Mouse (Mus musculus): ENCODE measurements around the gene Enho. TPM values are rescaled to one million over a fixed set of nuclear protein-coding genes. Genes with fewer than 3 reads are reported as not detected.

Enho gene
- polyA plus RNA-seq, 1 experiment from 2014 or later = 50.9 TPM

DNA sequence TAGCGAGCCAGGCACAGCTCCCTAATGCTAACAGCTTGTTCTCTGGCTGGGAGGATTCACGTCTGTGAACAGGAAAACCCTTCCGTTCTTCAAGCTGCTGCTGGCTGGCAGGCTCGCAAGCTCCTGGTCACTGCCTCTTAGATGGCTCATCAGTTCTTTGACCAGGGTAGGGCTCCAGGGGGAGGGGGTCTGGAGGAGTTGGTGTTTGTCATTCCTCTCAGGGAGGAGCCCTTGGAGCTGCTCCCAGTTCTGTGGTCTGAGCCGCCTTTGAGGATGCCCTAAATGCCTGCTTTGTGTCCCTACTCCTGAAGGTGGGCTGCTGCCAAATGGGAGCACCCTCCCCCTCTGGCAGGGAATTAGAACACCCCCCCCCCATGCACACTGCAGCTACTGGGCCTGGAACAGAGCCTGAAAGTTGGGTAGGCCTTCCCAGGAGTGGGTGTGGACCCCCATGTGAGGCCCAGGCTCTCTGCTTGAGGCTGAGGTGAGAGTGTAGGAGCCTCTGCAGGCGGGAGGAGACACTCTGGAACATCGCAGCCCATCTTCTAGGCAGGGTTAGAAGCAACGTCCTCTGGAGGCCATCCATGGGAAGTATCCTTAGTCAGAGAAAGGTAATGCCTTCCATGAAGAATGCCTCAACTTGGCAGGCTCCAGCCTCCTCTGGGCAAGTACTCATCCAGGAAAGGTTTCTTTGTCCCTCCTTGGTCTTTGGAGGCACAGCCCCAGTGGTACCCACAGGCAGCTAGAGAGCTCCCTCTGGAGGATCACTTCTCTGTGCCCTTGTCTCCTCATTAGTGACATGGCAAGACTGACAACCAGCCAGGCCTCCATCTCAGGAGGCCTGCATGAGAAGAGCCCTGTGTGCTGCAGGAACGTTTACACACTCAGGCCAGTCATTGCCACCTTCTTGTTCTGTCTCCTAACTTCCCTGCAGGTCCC, 24.2 kb downstream of the Enho start:
- DNase-seq (ENCODE audit: low spot score) = no peak
- no peaks in the 10 kb centered on the region for H3K36me3 ChIP-seq
- no peaks in the 10 kb centered on the region for H3K9me3 ChIP-seq
- 64% methylated on average over 9 of the region's 9 CpGs for WGBS
- H3K4me1 ChIP-seq (replicated peaks) = peaks cover 52% of the 10 kb centered on the region
- peaks cover 31% of the 10 kb centered on the region for H3K27me3 ChIP-seq (ENCODE audit: insufficient read depth, poor library complexity, severe bottlenecking)
- no peak overlapping the region for H3K4me3 ChIP-seq
- H3K27ac ChIP-seq = peak overlapping the region; percentile 29

- Histone ChIP-seq H3K27ac (no peak overlapping the region), H3K4me1 (replicated peaks) (peaks cover 55% of the 10 kb centered on the region), H3K4me3 (no peak overlapping the region), H3K36me3 (no peaks in the 10 kb centered on the region), H3K27me3 (ENCODE audit: insufficient read depth, poor library complexity, severe bottlenecking) (peaks cover 25% of the 10 kb centered on the region), H3K9me3 (no peaks in the 10 kb centered on the region)
- DNase-seq (ENCODE audit: low spot score) = peak; percentile 81
- 12% methylated on average over 7 of the region's 7 CpGs for WGBS
Observed at GRCm38 (mm10) chr4:41614156-41614555, 26.0 kb downstream of the Enho start.

- Histone ChIP-seq H3K27ac (peak overlapping the region; percentile 80), H3K4me3 (no peak overlapping the region), H3K36me3 (no peaks in the 10 kb centered on the region), H3K4me1 (replicated peaks) (peaks cover 50% of the 10 kb centered on the region), H3K9me3 (no peaks in the 10 kb centered on the region), H3K27me3 (ENCODE audit: insufficient read depth, poor library complexity, severe bottlenecking) (peaks cover 24% of the 10 kb centered on the region)
- WGBS = 38% methylated on average over 8 of the region's 8 CpGs
- DNase-seq (ENCODE audit: low spot score) = peak; percentile 46
Observed at GRCm38 (mm10) chr4:41612166-41612565, 28.0 kb downstream of the Enho start.

GRCm38 (mm10) chr4:41610594-41610980, 29.5 kb downstream of the Enho start:
- H3K27me3 ChIP-seq (ENCODE audit: insufficient read depth, poor library complexity, severe bottlenecking) = peaks cover 9% of the 10 kb centered on the region
- WGBS = 34% methylated on average over 6 of the region's 6 CpGs
- peaks cover 42% of the 10 kb centered on the region for H3K4me1 ChIP-seq (replicated peaks)
- H3K27ac ChIP-seq = peak overlapping the region; percentile 80
- DNase-seq (ENCODE audit: low spot score) = no peak
- H3K36me3 ChIP-seq = no peaks in the 10 kb centered on the region
- no peaks in the 10 kb centered on the region for H3K9me3 ChIP-seq
- H3K4me3 ChIP-seq = no peak overlapping the region

- 81% methylated on average over 10 of the region's 10 CpGs for WGBS
- no peak for DNase-seq (ENCODE audit: low spot score)
- H3K36me3 ChIP-seq = no peaks in the 10 kb centered on the region
- H3K9me3 ChIP-seq = no peaks in the 10 kb centered on the region
- peak overlapping the region; percentile 80; the same call in 1 of the 2 replicates for H3K27ac ChIP-seq
- peaks cover 3% of the 10 kb centered on the region; the same call in 1 of the 2 replicates for H3K27me3 ChIP-seq (ENCODE audit: insufficient read depth, poor library complexity, severe bottlenecking)
- H3K4me3 ChIP-seq = no peak overlapping the region
- peaks cover 44% of the 10 kb centered on the region for H3K4me1 ChIP-seq (replicated peaks)
Observed at GRCm38 (mm10) chr4:41609681-41610593, 30.2 kb downstream of the Enho start.

DNA sequence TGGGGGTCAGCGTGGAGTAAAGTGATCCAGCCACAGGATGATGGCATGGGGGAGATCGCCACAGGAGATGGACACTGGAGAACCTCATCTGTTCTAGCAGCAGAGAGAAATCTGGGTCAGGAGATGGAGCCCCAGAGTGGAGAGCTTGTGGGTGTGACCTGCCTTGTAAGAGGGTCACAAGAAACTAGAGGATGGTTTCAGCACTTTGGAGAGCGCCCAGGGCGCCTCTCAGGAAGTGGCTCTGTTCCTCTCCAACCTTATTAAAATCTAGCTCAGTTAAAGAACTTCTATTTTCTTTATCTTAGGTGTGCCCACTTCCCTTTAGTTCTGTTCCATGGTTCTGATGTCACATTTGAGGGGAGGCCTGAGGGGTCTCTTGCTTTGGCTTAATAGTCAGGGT, 33.3 kb downstream of the Enho start:
- Histone ChIP-seq H3K4me3 (no peak overlapping the region), H3K36me3 (no peaks in the 10 kb centered on the region), H3K4me1 (replicated peaks) (peaks cover 32% of the 10 kb centered on the region), H3K9me3 (no peaks in the 10 kb centered on the region), H3K27me3 (ENCODE audit: insufficient read depth, poor library complexity, severe bottlenecking) (peaks cover 13% of the 10 kb centered on the region), H3K27ac (no peak overlapping the region)
- WGBS = 36% methylated on average over 4 of the region's 4 CpGs
- DNase-seq (ENCODE audit: low spot score) = peak; percentile 58

- WGBS = 46% methylated on average over 8 of the region's 8 CpGs
- H3K27ac ChIP-seq = peak overlapping the region; percentile 50; the same call in 1 of the 2 replicates
- no peak overlapping the region for H3K4me3 ChIP-seq
- no peaks in the 10 kb centered on the region for H3K9me3 ChIP-seq
- peaks cover 13% of the 10 kb centered on the region for H3K27me3 ChIP-seq (ENCODE audit: insufficient read depth, poor library complexity, severe bottlenecking)
- peaks cover 15% of the 10 kb centered on the region for H3K4me1 ChIP-seq (replicated peaks)
- peak; percentile 33 for DNase-seq (ENCODE audit: low spot score)
- H3K36me3 ChIP-seq = no peaks in the 10 kb centered on the region
Observed at GRCm38 (mm10) chr4:41604476-41605396, 35.4 kb downstream of the Enho start.

DNA sequence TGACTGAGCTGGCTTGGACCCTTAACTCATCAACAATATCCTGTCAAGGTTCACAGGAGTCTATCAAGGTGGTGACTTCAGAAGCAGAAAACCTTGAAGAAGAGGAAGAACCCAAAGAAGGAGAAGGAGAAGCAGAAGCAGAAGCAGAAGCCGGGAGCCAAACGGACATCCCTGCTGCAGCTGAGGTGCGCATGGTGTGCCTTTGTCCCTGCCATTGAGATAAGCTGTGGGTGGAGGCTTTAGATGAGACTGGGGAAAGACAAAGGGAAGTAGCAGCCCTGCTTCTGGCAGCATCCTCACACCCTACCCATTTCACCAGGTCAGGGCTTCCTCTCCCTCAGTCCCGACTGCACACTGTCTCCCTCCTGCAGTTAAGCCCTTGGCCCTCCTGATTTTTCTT, 37.3 kb downstream of the Enho start:
- 0 out of 2 replicates have a peak overlapping the region, but pooled peaks have one; percentile 41 for H3K27ac ChIP-seq
- WGBS = 37% methylated on average over 4 of the region's 4 CpGs

More for the DNA sequence above, 37.3 kb downstream of the Enho start:
- DNase-seq (ENCODE audit: low spot score) = no peak
- H3K27me3 ChIP-seq (ENCODE audit: insufficient read depth, poor library complexity, severe bottlenecking) = peaks cover 11% of the 10 kb centered on the region
- H3K9me3 ChIP-seq = no peaks in the 10 kb centered on the region
- H3K36me3 ChIP-seq = no peaks in the 10 kb centered on the region
- H3K4me3 ChIP-seq = no peak overlapping the region
- H3K4me1 ChIP-seq (replicated peaks) = peaks cover 15% of the 10 kb centered on the region

Other genes with a start within 250 kb of the Enho start
- 13.7 and 14.6 TPM in 2 replicates for gene Kif24, start 175.4 kb downstream of the Enho start, polyA plus RNA-seq (2016; fragmentation: Nextera tagmentation; extraction: Ambion mirVana)
- gene Nudt2, start 175.2 kb downstream of the Enho start, polyA plus RNA-seq (2016; fragmentation: Nextera tagmentation; extraction: Ambion mirVana) = 57.6 and 73.0 TPM in 2 replicates
- gene AI464131, start 137.2 kb downstream of the Enho start, polyA plus RNA-seq (2016; fragmentation: Nextera tagmentation; extraction: Ambion mirVana) = 7.4 and 9.1 TPM in 2 replicates
- gene 1110017D15Rik, start 123.0 kb downstream of the Enho start, polyA plus RNA-seq (2016; fragmentation: Nextera tagmentation; extraction: Ambion mirVana) = 8.1 and 14.7 TPM in 2 replicates
- 6.2 and 8.3 TPM in 2 replicates for gene Fam219a, start 70.8 kb downstream of the Enho start, polyA plus RNA-seq (2016; fragmentation: Nextera tagmentation; extraction: Ambion mirVana)
- gene Dnaic1, start 70.5 kb downstream of the Enho start, polyA plus RNA-seq (2016; fragmentation: Nextera tagmentation; extraction: Ambion mirVana) = 1.4 and 4.3 TPM in 2 replicates
- 29.7 and 51.6 TPM in 2 replicates for gene Cntfr, start 56.8 kb upstream of the Enho start, polyA plus RNA-seq (2016; fragmentation: Nextera tagmentation; extraction: Ambion mirVana)
- gene Il11ra1, start 59.7 kb upstream of the Enho start, polyA plus RNA-seq (2016; fragmentation: Nextera tagmentation; extraction: Ambion mirVana) = 84.3 and 91.4 TPM in 2 replicates
- 89.7 and 96.6 TPM in 2 replicates for gene Rpp25l, start 73.2 kb upstream of the Enho start, polyA plus RNA-seq (2016; fragmentation: Nextera tagmentation; extraction: Ambion mirVana)
- gene Dctn3, start 82.8 kb upstream of the Enho start, polyA plus RNA-seq (2016; fragmentation: Nextera tagmentation; extraction: Ambion mirVana) = 171 and 232 TPM in 2 replicates
- gene Arid3c, start 90.8 kb upstream of the Enho start, polyA plus RNA-seq (2016; fragmentation: Nextera tagmentation; extraction: Ambion mirVana) = 0.36 and 0.88 TPM in 2 replicates
- 22.9 and 24.3 TPM in 2 replicates for gene Galt, start 114.9 kb upstream of the Enho start, polyA plus RNA-seq (2016; fragmentation: Nextera tagmentation; extraction: Ambion mirVana)
- 77.4 and 89.4 TPM in 2 replicates for gene Sigmar1, start 115.8 kb upstream of the Enho start, polyA plus RNA-seq (2016; fragmentation: Nextera tagmentation; extraction: Ambion mirVana)
- gene Ccl27a, start 133.9 kb upstream of the Enho start, polyA plus RNA-seq (2016; fragmentation: Nextera tagmentation; extraction: Ambion mirVana) = 51.0 and 86.2 TPM in 2 replicates

All from hindbrain, embryonic 10.5 days (tissue).